Mouse (Mus musculus) forebrain, embryonic 11.5 days (tissue): ENCODE results near the gene Rpap3. TPM values are rescaled to one million over a fixed set of nuclear protein-coding genes. Genes with fewer than 3 reads are reported as not detected.

Experiments
- ATAC-seq: fragments of 200-750 bp; cut with Nextera tagmentation; replicated peaks from 2 replicates; pipeline ENCODE4 v1.8.0; 2017; ENCODE audit warnings: moderate TSS enrichment; ENCODE audit not compliant: low FRiP score
- DNase-seq: peaks from one replicate; pipeline ENCODE4 v3.0.0-alpha.2; 2017; ENCODE audit warnings: low spot score
- H3K27ac ChIP-seq: fragments of 300-500 bp; sonication (generic); 2 replicates; pipeline ENCODE4 v1.5.1; 2014; ENCODE audit warnings: low read depth, low read length
- H3K27me3 ChIP-seq: fragments of 300-500 bp; sonication (generic); 2 replicates; pipeline ENCODE4 v1.6.1; 2014; ENCODE audit warnings: mild to moderate bottlenecking, low read length, mixed read lengths; ENCODE audit not compliant: control insufficient read depth, insufficient read depth
- H3K36me3 ChIP-seq: fragments of 300-500 bp; sonication (generic); 2 replicates; pipeline ENCODE4 v1.6.1; 2014; ENCODE audit warnings: mild to moderate bottlenecking, low read length, moderate library complexity, mixed read lengths; ENCODE audit not compliant: control insufficient read depth, insufficient read depth
- H3K4me1 ChIP-seq: fragments of 300-500 bp; sonication (generic); replicated peaks from 2 replicates; pipeline ENCODE4 v1.6.1; 2014; ENCODE audit warnings: low read length, mixed read lengths; ENCODE audit not compliant: control insufficient read depth, insufficient read depth
- H3K4me2 ChIP-seq: fragments of 300-500 bp; sonication (generic); 2 replicates; pipeline ENCODE4 v1.6.1; 2014; ENCODE audit warnings: low read depth, mild to moderate bottlenecking, low read length, moderate library complexity, mixed read lengths; ENCODE audit not compliant: severe bottlenecking
- H3K4me3 ChIP-seq: fragments of 300-500 bp; sonication (generic); 2 replicates; pipeline ENCODE4 v1.5.1; 2014; ENCODE audit warnings: low read depth, low read length
- H3K9ac ChIP-seq: fragments of 300-500 bp; sonication (generic); 2 replicates; pipeline ENCODE4 v1.6.1; 2014; ENCODE audit warnings: low read length
- H3K9me3 ChIP-seq: fragments of 300-500 bp; sonication (generic); 2 replicates; pipeline ENCODE4 v1.6.1; 2016; ENCODE audit warnings: low read length, mixed read lengths; ENCODE audit not compliant: control insufficient read depth
- WGBS: fragments of 180-500 bp; shearing (Covaris S2); extraction: QIAGEN DNeasy Blood & Tissue Kit; methylation state at CpG from one replicate; pipeline ENCODE4 v1.1.7; 2014; 5-methylcytosine and 5-hydroxymethylcytosine counted together
- polyA plus RNA-seq: library from polyadenylated mRNA; unstranded; fragments of >200 nt; fragmentation: Nextera tagmentation; extraction: Ambion mirVana; gene quantifications from 2 replicates; pipeline ENCODE4 v1.2.1, GENCODE M21; 2014

Gene Rpap3
- 47.8 and 48.5 TPM in 2 replicates for polyA plus RNA-seq

GRCm38 (mm10) chr15:97705211-97706050, at the start of gene Rpap3:
Gene Rpap3 (minus strand): TSS chr15:97705825.
- 0 out of 2 replicates have a peak within 1 kb of the TSS, but pooled peaks have one; percentile 25 for H3K27ac ChIP-seq
- H3K4me3 ChIP-seq, result peak within 1 kb of the TSS; percentile 92
- ATAC-seq (peak; percentile 93), DNase-seq (peak; percentile 93)
- WGBS, result 1% methylated on average over 70 of the region's 71 CpGs
- H3K9me3 ChIP-seq, result no peaks in the 10 kb centered on the region
- H3K4me2 ChIP-seq, result peak within 1 kb of the TSS; percentile 74
- H3K4me1 ChIP-seq, result no peaks in the 10 kb centered on the region; the same call in 1 of the 2 replicates
- H3K9ac ChIP-seq, result peak within 1 kb of the TSS; percentile 94
- no peaks in the 10 kb centered on the region; the same call in 1 of the 2 replicates for H3K36me3 ChIP-seq
- no peaks in the 10 kb centered on the region for H3K27me3 ChIP-seq

GRCm38 (mm10) chr15:97755361-97755760, 49.7 kb upstream of the Rpap3 start:
- no peak overlapping the region for H3K4me2 ChIP-seq
- no peak overlapping the region for H3K27ac ChIP-seq
- H3K4me3 ChIP-seq, result no peak overlapping the region
- 57% methylated on average over 8 of the region's 8 CpGs for WGBS
- no peaks in the 10 kb centered on the region for H3K27me3 ChIP-seq
- no peak overlapping the region for H3K9ac ChIP-seq
- no peak for ATAC-seq
- H3K36me3 ChIP-seq, result no peaks in the 10 kb centered on the region
- H3K4me1 ChIP-seq, result peaks cover 4% of the 10 kb centered on the region; the same call in 1 of the 2 replicates
- no peak for DNase-seq
- H3K9me3 ChIP-seq, result no peaks in the 10 kb centered on the region

- DNase-seq (no peak), ATAC-seq (no peak)
- peaks cover 4% of the 10 kb centered on the region; the same call in 1 of the 2 replicates for H3K4me1 ChIP-seq
- no peak overlapping the region for H3K4me2 ChIP-seq
- H3K27me3 ChIP-seq, result no peaks in the 10 kb centered on the region
- H3K9ac ChIP-seq, result no peak overlapping the region
- H3K27ac ChIP-seq, result no peak overlapping the region
- H3K9me3 ChIP-seq, result no peaks in the 10 kb centered on the region
- no peaks in the 10 kb centered on the region for H3K36me3 ChIP-seq
- WGBS, result 76% methylated on average over 6 of the region's 6 CpGs
- no peak overlapping the region for H3K4me3 ChIP-seq
Measured at GRCm38 (mm10) chr15:97754476-97754875, 48.9 kb upstream of the Rpap3 start.

DNA sequence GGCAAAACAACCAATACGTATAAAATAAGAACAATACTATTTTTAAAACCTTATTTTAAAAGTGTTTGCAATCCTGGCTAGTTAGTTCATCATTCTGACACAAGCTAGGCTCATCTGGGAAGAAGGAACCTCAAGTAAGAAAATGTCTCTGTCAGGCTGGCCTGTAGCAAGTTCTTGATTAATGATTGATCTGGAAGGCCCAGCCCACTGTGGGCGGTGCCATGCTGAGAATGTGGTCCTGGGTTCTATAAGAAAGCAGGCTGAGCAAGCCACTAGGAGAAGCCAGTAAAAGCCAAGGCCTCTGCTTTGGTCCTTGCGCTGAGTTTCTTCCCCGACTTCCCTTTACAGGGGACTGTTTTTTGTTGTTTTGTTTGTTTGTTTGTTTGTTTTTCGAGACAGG, 46.9 kb upstream of the Rpap3 start:
- Histone ChIP-seq H3K9me3 (no peaks in the 10 kb centered on the region), H3K27me3 (no peaks in the 10 kb centered on the region), H3K4me3 (no peak overlapping the region), H3K9ac (no peak overlapping the region), H3K4me1 (peaks cover 4% of the 10 kb centered on the region; the same call in 1 of the 2 replicates), H3K27ac (no peak overlapping the region), H3K36me3 (no peaks in the 10 kb centered on the region), H3K4me2 (no peak overlapping the region)
- ATAC-seq, result no peak
- WGBS, result 92% methylated on average over 5 of the region's 5 CpGs
- DNase-seq, result no peak

DNA sequence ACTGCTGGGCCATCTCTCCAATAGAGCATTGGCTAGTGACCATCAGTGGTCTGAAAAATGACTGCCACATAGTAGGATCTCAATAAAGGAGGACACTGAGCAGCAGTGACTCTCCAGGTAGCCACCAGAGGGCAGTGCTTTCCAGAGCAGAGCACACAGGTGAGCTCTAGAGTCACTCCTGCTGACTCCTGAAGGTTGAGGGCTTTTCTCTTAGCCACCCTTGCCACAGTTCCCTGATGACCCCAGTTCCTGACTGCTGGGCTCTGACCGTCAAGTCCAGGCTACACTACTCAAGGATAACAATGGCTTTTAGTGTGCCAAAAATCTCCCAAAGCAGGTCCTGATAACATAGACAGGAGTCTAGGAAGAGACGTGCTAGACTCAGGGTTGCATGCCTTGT, 46.1 kb upstream of the Rpap3 start:
- H3K4me1 ChIP-seq, result peaks cover 4% of the 10 kb centered on the region; the same call in 1 of the 2 replicates
- 92% methylated on average over 2 of the region's 2 CpGs for WGBS
- ATAC-seq, result no peak

GRCm38 (mm10) chr15:97750697-97751096, 45.1 kb upstream of the Rpap3 start:
- peak; percentile 70 for ATAC-seq
- Histone ChIP-seq H3K4me3 (no peak overlapping the region), H3K4me1 (peaks cover 4% of the 10 kb centered on the region; the same call in 1 of the 2 replicates), H3K27me3 (no peaks in the 10 kb centered on the region), H3K4me2 (no peak overlapping the region), H3K9ac (no peak overlapping the region; the same call in 1 of the 2 replicates), H3K9me3 (no peaks in the 10 kb centered on the region), H3K36me3 (no peaks in the 10 kb centered on the region), H3K27ac (no peak overlapping the region)
- DNase-seq, result peak; percentile 77
- 50% methylated on average over 12 of the region's 12 CpGs for WGBS

More for the DNA sequence above, 46.1 kb upstream of the Rpap3 start:
- Histone ChIP-seq H3K9ac (no peak overlapping the region), H3K9me3 (no peaks in the 10 kb centered on the region), H3K27me3 (no peaks in the 10 kb centered on the region), H3K4me3 (no peak overlapping the region), H3K4me2 (no peak overlapping the region), H3K36me3 (no peaks in the 10 kb centered on the region), H3K27ac (no peak overlapping the region)
- DNase-seq, result no peak

DNA sequence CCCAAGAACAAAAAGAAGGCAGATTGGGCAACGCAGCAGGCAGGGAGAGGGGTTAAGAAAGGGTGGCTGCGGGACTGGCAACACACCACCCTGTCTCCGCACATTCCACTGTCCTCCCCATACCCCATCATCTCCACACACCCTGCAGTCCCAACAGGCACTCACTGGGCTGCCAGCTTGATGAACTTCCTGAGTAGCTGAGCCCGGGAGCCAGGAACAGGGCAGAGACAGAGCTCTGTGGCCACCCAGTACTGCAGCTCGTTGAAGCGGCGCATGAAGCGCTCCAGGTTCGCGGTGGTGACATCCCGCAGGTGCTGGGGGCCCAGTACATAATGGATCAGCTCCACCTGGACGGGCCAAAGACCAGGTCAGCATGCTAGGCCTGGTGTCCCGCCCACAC, 44.2 kb upstream of the Rpap3 start:
- no peaks in the 10 kb centered on the region for H3K27me3 ChIP-seq
- no peak overlapping the region for H3K4me2 ChIP-seq
- no peak overlapping the region for H3K27ac ChIP-seq
- no peaks in the 10 kb centered on the region for H3K36me3 ChIP-seq
- peaks cover 4% of the 10 kb centered on the region; the same call in 1 of the 2 replicates for H3K4me1 ChIP-seq
- 91% methylated on average over 13 of the region's 13 CpGs for WGBS
- ATAC-seq, result no peak
- no peak overlapping the region for H3K4me3 ChIP-seq
- DNase-seq, result no peak
- no peaks in the 10 kb centered on the region for H3K9me3 ChIP-seq
- H3K9ac ChIP-seq, result no peak overlapping the region

DNA sequence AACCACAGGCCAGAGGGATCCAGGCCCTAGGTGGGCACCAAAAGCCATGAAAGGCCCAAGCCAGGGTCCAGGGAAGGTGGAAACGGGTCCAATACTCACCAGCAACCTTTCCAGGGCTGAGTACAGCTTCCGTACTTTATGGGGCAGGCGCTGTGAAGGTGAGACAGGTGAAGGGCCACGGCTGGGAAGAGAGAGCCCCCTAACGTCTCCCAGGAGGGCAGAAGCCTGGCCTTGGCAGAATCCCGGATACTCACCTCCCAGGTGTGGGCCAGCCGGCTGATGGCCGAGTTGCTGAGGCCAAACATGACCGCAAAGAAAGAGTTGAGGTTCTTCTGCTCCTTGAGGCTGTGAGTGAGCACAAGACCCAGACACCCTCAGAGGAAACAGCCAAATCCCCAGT, 43.8 kb upstream of the Rpap3 start:
- WGBS, result 92% methylated on average over 9 of the region's 9 CpGs
- H3K4me3 ChIP-seq, result no peak overlapping the region
- H3K27ac ChIP-seq, result no peak overlapping the region
- H3K9ac ChIP-seq, result no peak overlapping the region
- no peaks in the 10 kb centered on the region for H3K9me3 ChIP-seq
- no peak for DNase-seq
- H3K4me1 ChIP-seq, result peaks cover 4% of the 10 kb centered on the region; the same call in 1 of the 2 replicates
- H3K36me3 ChIP-seq, result no peaks in the 10 kb centered on the region
- H3K4me2 ChIP-seq, result no peak overlapping the region
- no peaks in the 10 kb centered on the region for H3K27me3 ChIP-seq
- no peak for ATAC-seq
